ENCODE assay signal across 11 mouse cellular contexts in genomic region chr10:58370559-58370958, GRCm38 (mm10). TPM values are rescaled to one million over a fixed set of nuclear protein-coding genes. Genes with fewer than 3 reads are reported as not detected.
A peak's percentile ranks its signal among the peaks of the same experiment; 100 is the strongest.
DNase-seq lines count a peak whose midpoint lies in the region; ATAC-seq and TF ChIP-seq lines count a peak whose summit lies in the region.
"Had no signal": no experiment of that assay in that cellular context is flagged by ENCODE, and none has a peak within 500 bp of the region (broad histone marks: within the 10 kb centered on the region; RNA-seq: fewer than 3 reads in every experiment).

No protein-coding gene starts in this region.

- H3K36me3 ChIP-seq in intestine, embryonic 14.5 days (ENCODE audit: control insufficient read depth, insufficient read depth, low read length): no peaks in the 10 kb centered on the region
- no peaks in the 10 kb centered on the region; the same call in 1 of the 2 replicates for H3K36me3 ChIP-seq in intestine, postnatal 0 days (ENCODE audit: control insufficient read depth, insufficient read depth)
- H3K36me3 ChIP-seq in embryonic facial prominence, embryonic 12.5 days: no peaks in the 10 kb centered on the region
- no peaks in the 10 kb centered on the region for H3K36me3 ChIP-seq in liver, adult 2 months (ENCODE audit: control insufficient read depth, insufficient read depth, low read length)
- H3K36me3 ChIP-seq: embryonic facial prominence, embryonic 15.5 days; G1E had no signal

- no peaks in the 10 kb centered on the region for H3K27me3 ChIP-seq in intestine, embryonic 14.5 days (replicated peaks; ENCODE audit: control insufficient read depth, insufficient read depth, low read length)
- no peaks in the 10 kb centered on the region for H3K27me3 ChIP-seq in intestine, postnatal 0 days (replicated peaks; ENCODE audit: control insufficient read depth, insufficient read depth, low read length)
- no peaks in the 10 kb centered on the region for H3K27me3 ChIP-seq in embryonic facial prominence, embryonic 12.5 days
- H3K27me3 ChIP-seq in liver, adult 2 months (ENCODE audit: control insufficient read depth, insufficient read depth, low read length): no peaks in the 10 kb centered on the region
- H3K27me3 ChIP-seq: embryonic facial prominence, embryonic 15.5 days had no signal

- H3K27ac ChIP-seq in intestine, embryonic 14.5 days (ENCODE audit: low read depth): peak overlapping the region; percentile 75; the same call in 1 of the 2 replicates
- no peak overlapping the region for H3K27ac ChIP-seq in intestine, postnatal 0 days (ENCODE audit: low read depth, low read length)
- 0 out of 2 replicates have a peak overlapping the region, but pooled peaks have one; percentile 17 for H3K27ac ChIP-seq in embryonic facial prominence, embryonic 12.5 days
- H3K27ac ChIP-seq in liver, adult 2 months (replicated peaks; ENCODE audit: insufficient read depth, low read depth, low read length): 0 out of 2 replicates have a peak overlapping the region, but pooled peaks have one; percentile 24

- no peaks in the 10 kb centered on the region for H3K79me2 ChIP-seq in liver, adult 2 months (ENCODE audit: control insufficient read depth, insufficient read depth, low read length)

- TF ChIP-seq CTCF in intestine, postnatal 0 days (IDR thresholded peaks at IDR 0.05; ENCODE audit: low read depth): no peak
- TF ChIP-seq CTCF in liver, adult 2 months (IDR thresholded peaks at IDR 0.05; ENCODE audit: low read depth, low read length): no peak

- no peaks in the 10 kb centered on the region for H3K9me3 ChIP-seq in intestine, embryonic 14.5 days (ENCODE audit: control insufficient read depth, low read length)
- H3K9me3 ChIP-seq in intestine, postnatal 0 days (ENCODE audit: control insufficient read depth): no peaks in the 10 kb centered on the region
- H3K9me3 ChIP-seq in embryonic facial prominence, embryonic 12.5 days: no peaks in the 10 kb centered on the region
- H3K9me3 ChIP-seq: embryonic facial prominence, embryonic 15.5 days; G1E had no signal

- H3K4me2 ChIP-seq in intestine, embryonic 14.5 days (ENCODE audit: low read length): no peak overlapping the region
- H3K4me2 ChIP-seq in intestine, postnatal 0 days (replicated peaks; ENCODE audit: low read depth): no peak overlapping the region
- no peak overlapping the region for H3K4me2 ChIP-seq in embryonic facial prominence, embryonic 12.5 days (replicated peaks)
- H3K4me2 ChIP-seq: embryonic facial prominence, embryonic 15.5 days had no signal

- ATAC-seq in intestine, embryonic 14.5 days (replicated peaks; ENCODE audit: low FRiP score, low TSS enrichment, low read depth): no peak
- no peak for ATAC-seq in intestine, postnatal 0 days
- peak; percentile 6 for ATAC-seq in CD4-positive, CD25-positive, alpha-beta regulatory T cell, adult 4 months
- ATAC-seq in embryonic facial prominence, embryonic 12.5 days (ENCODE audit: insufficient number of reproducible peaks, insufficient read depth, low FRiP score, low TSS enrichment): no peak
- ATAC-seq in frontal cortex, adult (ENCODE audit: low TSS enrichment): no peak; the same call in 1 of the 2 replicates

- H3K4me1 ChIP-seq in intestine, embryonic 14.5 days (replicated peaks; ENCODE audit: control insufficient read depth, insufficient read depth, low read length): peaks cover 35% of the 10 kb centered on the region
- H3K4me1 ChIP-seq in intestine, postnatal 0 days (replicated peaks; ENCODE audit: control insufficient read depth, insufficient read depth, low read length): peaks cover 8% of the 10 kb centered on the region; the same call in 1 of the 2 replicates
- H3K4me1 ChIP-seq in embryonic facial prominence, embryonic 12.5 days: peaks cover 15% of the 10 kb centered on the region; the same call in 1 of the 2 replicates
- peaks cover 10% of the 10 kb centered on the region for H3K4me1 ChIP-seq in liver, adult 2 months (ENCODE audit: control insufficient read depth, insufficient read depth, low read length)

- no peak overlapping the region for H3K9ac ChIP-seq in intestine, embryonic 14.5 days (ENCODE audit: low read length)
- H3K9ac ChIP-seq in intestine, postnatal 0 days (ENCODE audit: low read depth, low read length): no peak overlapping the region
- no peak overlapping the region for H3K9ac ChIP-seq in embryonic facial prominence, embryonic 12.5 days
- no peak overlapping the region for H3K9ac ChIP-seq in liver, adult 2 months (ENCODE audit: low read depth, low read length)
- H3K9ac ChIP-seq: embryonic facial prominence, embryonic 15.5 days had no signal

- H3K4me3 ChIP-seq in intestine, embryonic 14.5 days (ENCODE audit: low read depth, low read length): no peak overlapping the region
- no peak overlapping the region for H3K4me3 ChIP-seq in intestine, postnatal 0 days (ENCODE audit: low read depth, low read length)
- no peak overlapping the region for H3K4me3 ChIP-seq in embryonic facial prominence, embryonic 12.5 days
- H3K4me3 ChIP-seq in liver, adult 2 months (ENCODE audit: insufficient read depth, low read depth, low read length): no peak overlapping the region
- H3K4me3 ChIP-seq: embryonic facial prominence, embryonic 15.5 days had no signal

- no peak for TF ChIP-seq POLR2A in liver, adult 2 months (IDR thresholded peaks at IDR 0.05; ENCODE audit: extremely low read depth, insufficient read depth, low read length)

- DNase-seq in intestine, embryonic 14.5 days (ENCODE audit: low spot score): peak; percentile 46
- no peak for DNase-seq in liver, adult 2 months (ENCODE audit: extremely low read depth, low read depth, low spot score)
- no peak for DNase-seq in layer of hippocampus, adult 18-20 months (ENCODE audit: low spot score in 2 of 2)
- no peak for DNase-seq in thymus, postnatal 14 days
- DNase-seq: adrenal gland, postnatal 36 days had no signal

RNA-seq across cellular contexts. Expression of gene Lims1, which starts 47.3 kb away (rescaled TPM):
- polyA plus RNA-seq in intestine, embryonic 14.5 days (2014; fragmentation: Nextera tagmentation; extraction: Ambion mirVana): 134 and 156 TPM in 2 replicates
- polyA plus RNA-seq in intestine, postnatal 0 days (2015; fragmentation: Nextera tagmentation; extraction: Ambion mirVana): 79.8 and 85.6 TPM in 2 replicates
- 10 to 100 TPM; 84.8 to 96.8 TPM for polyA plus RNA-seq in CD4-positive, CD25-positive, alpha-beta regulatory T cell, adult 4 months (2017; shearing (Covaris generic))
- 120 and 126 TPM in 2 replicates for polyA plus RNA-seq in embryonic facial prominence, embryonic 12.5 days (2016; fragmentation: Nextera tagmentation; extraction: Ambion mirVana)
- 18.2 and 19.7 TPM in 2 replicates for total RNA-seq in liver, adult 2 months (2014; rRNA removed)
- 2.7 and 5.5 TPM in 2 replicates for polyA plus RNA-seq in liver, adult 2 months (2012; rRNA removed)
- total RNA-seq in layer of hippocampus, adult 18-20 months (2021): 10 to 100 TPM; 18.9 to 20.4 TPM

Comparison
In these comparisons a context has a peak if more than half of its experiments do, and no peak if none do; other contexts are left out.
1. RNA of gene Lims1, which starts 47.3 kb away (polyA plus RNA-seq): 134 to 156 TPM in intestine, embryonic 14.5 days, 120 to 126 TPM in embryonic facial prominence, embryonic 12.5 days, 84.8 to 96.8 TPM in CD4-positive, CD25-positive, alpha-beta regulatory T cell, adult 4 months and 79.8 to 85.6 TPM in intestine, postnatal 0 days; 2.7 to 5.5 TPM in liver, adult 2 months; every median in the first group is over 10 times any median in the second.